Mouse (Mus musculus) frontal cortex, postnatal 10 days (tissue): ENCODE results near the gene Fat3.

ENCODE experiments used
- DNase-seq, 2 experiments: peaks; one replicate each; pipeline ENCODE4 v3.0.0; 2022; ENCODE audit warnings: low spot score in 2 of 2, mixed read lengths in 1 of 2

Gene Fat3

GRCm38 (mm10) chr9:16437805-16438204 is 63.3 kb downstream of the Fat3 start:
- DNase-seq, result no peak

GRCm38 (mm10) chr9:16428589-16428988 is 72.5 kb downstream of the Fat3 start:
- no peak for DNase-seq

- DNase-seq, result no peak
Measured at GRCm38 (mm10) chr9:16422707-16423106, 78.4 kb downstream of the Fat3 start.

GRCm38 (mm10) chr9:16402815-16403214 is 98.3 kb downstream of the Fat3 start:
- DNase-seq, result no peak

- DNase-seq, result peak in 1 of 2 experiments; percentile 9
Measured at GRCm38 (mm10) chr9:16398734-16399686, 102.1 kb downstream of the Fat3 start.

- no peak for DNase-seq
Measured at GRCm38 (mm10) chr9:16389141-16389540, 111.9 kb downstream of the Fat3 start.

GRCm38 (mm10) chr9:16387527-16387926 is 113.6 kb downstream of the Fat3 start:
- DNase-seq, result no peak

- no peak for DNase-seq
Measured at GRCm38 (mm10) chr9:16363713-16364112, 137.4 kb downstream of the Fat3 start.

GRCm38 (mm10) chr9:16361811-16362210 is 139.3 kb downstream of the Fat3 start:
- no peak for DNase-seq

GRCm38 (mm10) chr9:16356636-16357035 is 144.4 kb downstream of the Fat3 start:
- no peak for DNase-seq

- no peak for DNase-seq
Measured at GRCm38 (mm10) chr9:16354906-16355305, 146.2 kb downstream of the Fat3 start.

GRCm38 (mm10) chr9:16353049-16353724 is 147.9 kb downstream of the Fat3 start:
- DNase-seq, result no peak

- no peak for DNase-seq
Measured at GRCm38 (mm10) chr9:16352486-16353048, 148.5 kb downstream of the Fat3 start.

- DNase-seq, result peak; percentile 10 to 28
Measured at GRCm38 (mm10) chr9:16344902-16345855, 155.9 kb downstream of the Fat3 start.

GRCm38 (mm10) chr9:16343191-16343590 is 157.9 kb downstream of the Fat3 start:
- no peak for DNase-seq

- no peak for DNase-seq
Measured at GRCm38 (mm10) chr9:16342577-16342976, 158.5 kb downstream of the Fat3 start.

GRCm38 (mm10) chr9:16330290-16330984 is 170.6 kb downstream of the Fat3 start:
- no peak for DNase-seq

GRCm38 (mm10) chr9:16318957-16319356 is 182.1 kb downstream of the Fat3 start:
- no peak for DNase-seq

GRCm38 (mm10) chr9:16312599-16313197 is 188.4 kb downstream of the Fat3 start:
- DNase-seq, result no peak
